Mouse (Mus musculus) hindbrain, embryonic 12.5 days (tissue): ENCODE measurements around the gene Supt5. TPM values are rescaled to one million over a fixed set of nuclear protein-coding genes. Genes with fewer than 3 reads are reported as not detected.

Source experiments
- ATAC-seq: fragments of 200-750 bp; cut with Nextera tagmentation; 2 replicates; pipeline ENCODE4 v1.8.0; 2017; ENCODE audit warnings: moderate TSS enrichment; ENCODE audit not compliant: low FRiP score
- H3K27ac ChIP-seq: fragments of 300-500 bp; sonication (generic); 2 replicates; pipeline ENCODE4 v1.5.1; 2016; ENCODE audit warnings: mild to moderate bottlenecking
- H3K27me3 ChIP-seq: fragments of 300-500 bp; sonication (generic); 2 replicates; pipeline ENCODE4 v1.6.1; 2016; ENCODE audit warnings: mild to moderate bottlenecking
- H3K36me3 ChIP-seq: fragments of 300-500 bp; sonication (generic); 2 replicates; pipeline ENCODE4 v1.6.1; 2016; ENCODE audit warnings: mild to moderate bottlenecking
- H3K4me1 ChIP-seq: fragments of 300-500 bp; sonication (generic); 2 replicates; pipeline ENCODE4 v1.6.1; 2016
- H3K4me2 ChIP-seq: fragments of 300-500 bp; sonication (generic); replicated peaks from 2 replicates; pipeline ENCODE4 v1.6.1; 2016; ENCODE audit warnings: mild to moderate bottlenecking
- H3K4me3 ChIP-seq: fragments of 300-500 bp; sonication (generic); 2 replicates; pipeline ENCODE4 v1.5.1; 2016; ENCODE audit warnings: mild to moderate bottlenecking
- H3K9ac ChIP-seq: fragments of 300-500 bp; sonication (generic); 2 replicates; pipeline ENCODE4 v1.6.1; 2016; ENCODE audit warnings: mild to moderate bottlenecking, moderate library complexity
- H3K9me3 ChIP-seq: fragments of 300-500 bp; sonication (generic); replicated peaks from 2 replicates; pipeline ENCODE4 v1.6.1; 2016; ENCODE audit warnings: mild to moderate bottlenecking
- WGBS: fragments of 180-500 bp; shearing (Covaris S2); methylation state at CpG from one replicate; pipeline ENCODE4 v1.1.7; 2016; 5-methylcytosine and 5-hydroxymethylcytosine counted together
- polyA plus RNA-seq: library from polyadenylated mRNA; unstranded; fragments of >200 nt; fragmentation: Nextera tagmentation; extraction: Ambion mirVana; gene quantifications from 2 replicates; pipeline ENCODE4 v1.2.1, GENCODE M21; 2016

Gene Supt5
- polyA plus RNA-seq, 1 experiment from 2014 or later: 105 TPM

DNA sequence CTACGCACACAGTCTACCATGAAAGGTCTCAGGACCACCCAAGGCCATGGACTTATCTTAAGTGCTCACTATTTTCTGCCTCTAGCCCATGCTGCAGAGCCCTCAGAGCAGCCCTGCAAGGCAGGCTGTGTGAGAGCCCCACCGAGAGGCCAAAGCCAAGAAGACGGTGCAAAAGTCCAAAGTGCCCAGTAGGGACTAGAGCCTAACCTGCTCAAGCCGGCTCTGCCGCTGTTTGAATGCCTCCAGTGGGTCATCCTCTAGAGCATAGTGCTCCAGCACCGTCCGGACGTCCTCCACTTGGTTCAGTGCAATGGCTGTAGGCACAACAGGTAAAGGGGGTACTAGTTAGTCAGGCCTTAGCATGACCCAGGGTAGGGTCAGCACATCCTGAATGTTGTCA lies 32.3 kb downstream of the Supt5 start:
- Histone ChIP-seq H3K9me3 (no peaks in the 10 kb centered on the region), H3K4me2 (no peak overlapping the region), H3K27me3 (peaks cover 5% of the 10 kb centered on the region; the same call in 1 of the 2 replicates), H3K27ac (no peak overlapping the region), H3K9ac (no peak overlapping the region), H3K36me3 (peaks cover 52% of the 10 kb centered on the region), H3K4me3 (no peak overlapping the region), H3K4me1 (peaks cover 38% of the 10 kb centered on the region)
- WGBS: 94% methylated on average over 8 of the region's 8 CpGs
- no peak for ATAC-seq

GRCm38 (mm10) chr7:28305641-28306040 lies 32.9 kb downstream of the Supt5 start:
- H3K36me3 ChIP-seq: peaks cover 52% of the 10 kb centered on the region
- no peak overlapping the region for H3K27ac ChIP-seq
- peaks cover 10% of the 10 kb centered on the region; the same call in 1 of the 2 replicates for H3K27me3 ChIP-seq
- no peak overlapping the region for H3K4me3 ChIP-seq
- H3K9me3 ChIP-seq: no peaks in the 10 kb centered on the region
- peaks cover 37% of the 10 kb centered on the region for H3K4me1 ChIP-seq
- WGBS: 88% methylated on average over 10 of the region's 10 CpGs
- no peak for ATAC-seq
- H3K9ac ChIP-seq: no peak overlapping the region
- H3K4me2 ChIP-seq: no peak overlapping the region

DNA sequence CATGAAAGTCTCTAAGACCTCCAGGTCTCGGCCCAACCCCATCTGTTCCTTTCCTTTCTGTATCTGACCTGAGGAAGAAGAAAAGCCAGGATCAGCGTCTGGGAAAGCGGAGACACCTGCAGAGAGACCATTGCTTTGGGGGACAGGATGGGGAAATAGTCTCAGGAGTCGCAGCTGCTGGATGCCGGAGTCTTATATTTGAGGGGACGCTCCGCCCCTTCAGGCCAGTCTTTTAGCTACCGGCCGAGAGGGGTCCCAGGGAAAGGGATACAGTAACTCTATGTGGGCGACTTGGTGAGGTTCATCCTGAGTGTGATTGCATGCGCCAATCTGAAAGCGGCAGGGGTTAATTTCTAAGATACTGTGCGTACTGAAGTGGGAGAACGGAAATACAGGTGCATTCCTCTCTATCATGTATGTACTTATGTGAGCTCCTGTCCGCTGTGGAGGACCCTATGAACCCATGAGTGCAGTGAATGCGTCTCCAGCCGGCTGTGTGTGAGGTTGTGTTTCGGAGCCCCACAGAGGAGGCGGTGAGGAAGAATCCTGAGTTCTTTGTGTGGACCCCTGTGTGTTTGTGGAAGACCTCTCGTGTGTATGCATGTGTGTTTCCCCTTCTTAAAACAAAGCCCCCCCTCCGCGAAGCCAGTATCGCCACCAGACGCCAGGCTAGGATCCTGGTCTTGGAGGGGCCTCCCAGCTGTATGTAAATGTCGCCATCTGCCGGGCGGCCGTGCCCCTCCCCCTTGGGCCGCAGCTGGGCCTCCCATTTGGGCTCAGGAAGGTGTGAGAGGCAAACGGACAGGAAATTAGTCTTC lies 36.7 kb downstream of the Supt5 start, which contains the start of gene Dll3:
Gene Dll3, minus strand, starts transcription at position 623 of the 818 bp plus-strand sequence.
- Histone ChIP-seq H3K9ac (peak within 1 kb of the TSS; percentile 74), H3K36me3 (peaks cover 21% of the 10 kb centered on the region), H3K27ac (peak within 1 kb of the TSS; percentile 89), H3K27me3 (peaks cover 28% of the 10 kb centered on the region), H3K4me3 (peak within 1 kb of the TSS; percentile 47), H3K4me2 (peak within 1 kb of the TSS; percentile 62), H3K9me3 (no peaks in the 10 kb centered on the region), H3K4me1 (peaks cover 33% of the 10 kb centered on the region)
- 1% methylated on average over 30 of the region's 30 CpGs for WGBS
- ATAC-seq: peak; percentile 79

DNA sequence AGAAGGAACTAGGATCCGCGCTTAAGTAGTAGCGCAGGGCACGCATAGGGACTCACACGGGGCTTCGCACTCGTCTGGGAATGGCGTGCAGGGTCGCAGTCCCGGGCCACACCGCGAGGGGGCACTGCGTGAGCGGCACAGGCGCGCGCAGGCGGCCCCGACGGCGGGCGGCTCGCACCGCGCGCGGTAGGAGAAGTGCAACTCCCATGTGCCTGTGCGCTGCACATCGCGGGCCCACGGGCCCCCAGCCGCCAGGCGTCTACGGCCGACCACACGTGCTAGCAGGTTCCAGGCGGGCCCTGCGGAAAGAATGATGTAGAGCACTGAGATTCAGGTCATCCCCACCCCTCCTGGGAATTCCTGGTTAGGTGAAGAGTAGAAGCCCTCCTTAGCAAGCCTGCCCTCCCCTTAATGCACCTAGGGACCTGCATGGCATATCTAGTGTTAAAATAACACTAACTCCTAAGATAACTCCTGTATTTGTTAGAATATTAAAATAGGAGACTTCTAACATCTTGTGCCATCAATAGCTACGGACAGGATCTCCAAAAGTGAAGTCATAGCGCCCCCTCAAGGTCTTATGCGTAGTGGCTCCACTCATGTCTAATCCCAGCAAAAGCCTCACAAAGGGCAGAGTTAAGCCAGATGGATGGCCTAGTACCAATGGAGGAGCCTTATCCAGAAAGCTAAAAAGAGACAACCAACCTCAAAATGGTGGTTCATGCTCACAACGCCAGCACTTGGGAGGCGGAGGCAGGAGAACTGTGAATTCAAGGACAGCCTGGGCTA lies 39.5 kb downstream of the Supt5 start:
- Histone ChIP-seq H3K27me3 (peaks cover 55% of the 10 kb centered on the region), H3K27ac (peak overlapping the region; percentile 31; the same call in 1 of the 2 replicates), H3K36me3 (no peaks in the 10 kb centered on the region), H3K4me2 (peak overlapping the region; percentile 62), H3K9ac (peak overlapping the region; percentile 24), H3K4me3 (peak overlapping the region; percentile 25), H3K4me1 (peaks cover 42% of the 10 kb centered on the region), H3K9me3 (no peaks in the 10 kb centered on the region)
- 15% methylated on average over 43 of the region's 43 CpGs for WGBS
- ATAC-seq: peak; percentile 22; the same call in 1 of the 2 replicates

DNA sequence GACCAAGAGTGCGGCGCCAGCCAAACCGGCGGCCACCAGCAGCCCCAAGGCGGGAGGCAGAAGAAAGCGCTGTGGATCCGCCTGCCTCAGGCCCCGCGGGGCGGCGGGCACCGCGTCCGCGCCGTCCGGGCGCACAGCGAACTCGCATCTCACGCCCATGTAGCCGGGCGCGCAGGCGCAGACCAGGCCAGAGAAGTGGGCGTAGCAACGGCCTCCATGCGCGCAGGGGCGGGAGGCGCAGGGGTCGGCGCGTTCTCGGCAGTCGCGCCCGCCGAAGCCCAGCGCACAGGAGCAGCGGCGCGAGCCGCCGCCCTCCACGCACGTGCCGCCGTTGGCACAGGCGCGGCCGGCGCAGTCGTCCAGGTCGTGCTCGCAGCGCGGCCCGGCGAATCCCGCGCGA lies 44.1 kb downstream of the Supt5 start:
- Histone ChIP-seq H3K4me1 (peaks cover 33% of the 10 kb centered on the region), H3K27ac (no peak overlapping the region), H3K9me3 (no peaks in the 10 kb centered on the region), H3K9ac (peak overlapping the region; percentile 70), H3K27me3 (peaks cover 78% of the 10 kb centered on the region), H3K36me3 (no peaks in the 10 kb centered on the region), H3K4me3 (peak overlapping the region; percentile 52), H3K4me2 (peak overlapping the region; percentile 86)
- peak; percentile 18 for ATAC-seq
- 5% methylated on average over 62 of the region's 63 CpGs for WGBS

DNA sequence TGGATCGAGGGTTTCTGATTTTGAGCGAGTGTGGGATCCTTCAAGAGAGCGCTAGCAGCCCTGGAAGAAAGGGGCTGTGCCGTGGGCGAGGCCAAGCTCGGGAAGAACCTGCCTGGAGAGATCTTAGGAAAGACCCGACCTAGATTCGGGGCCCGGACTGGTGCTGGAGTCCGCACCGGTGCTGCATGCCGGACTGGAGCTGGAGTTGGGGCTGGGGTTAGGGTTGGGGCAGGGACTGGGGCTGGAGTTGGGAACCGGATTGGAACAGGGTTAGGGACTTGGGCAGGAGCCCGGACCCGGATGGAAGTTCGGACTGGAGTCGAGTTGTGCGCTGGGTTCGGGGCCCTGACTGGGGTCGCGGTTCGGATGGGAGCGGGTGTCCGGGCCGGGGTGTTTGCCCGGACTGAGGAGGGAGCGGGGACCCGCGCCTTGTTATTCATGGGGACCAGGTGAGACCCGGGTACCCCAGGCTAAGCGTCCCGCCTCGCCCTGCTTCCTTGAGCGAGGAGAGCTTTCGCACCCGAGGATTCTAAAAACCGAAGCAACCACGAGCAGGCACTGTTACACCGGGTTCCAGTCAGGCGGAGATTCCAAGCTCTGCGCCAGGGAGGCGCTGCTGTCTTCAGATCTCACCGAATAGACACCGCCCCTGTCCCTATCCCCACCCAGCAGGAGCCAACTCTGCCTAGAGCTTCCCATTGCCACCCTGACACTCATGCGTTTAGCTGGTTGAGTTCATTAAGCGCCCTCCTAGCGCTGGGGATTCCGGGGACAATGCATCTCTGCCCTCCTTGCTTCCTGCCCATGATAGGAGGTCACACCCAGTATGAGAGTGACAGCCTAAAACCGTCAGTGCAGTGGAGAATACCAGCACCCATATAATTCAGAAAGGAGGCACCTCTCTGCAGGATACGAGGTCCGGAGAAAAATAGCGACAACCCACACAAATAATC lies 47.6 kb downstream of the Supt5 start, which contains the start of gene Selenov:
Gene Selenov, minus strand, starts transcription at position 549 of the 953 bp plus-strand sequence.
- Histone ChIP-seq H3K9ac (peak within 1 kb of the TSS; percentile 32; the same call in 1 of the 2 replicates), H3K4me1 (peaks cover 31% of the 10 kb centered on the region), H3K4me2 (peak within 1 kb of the TSS; percentile 51), H3K9me3 (no peaks in the 10 kb centered on the region), H3K27ac (no peak within 1 kb of the TSS), H3K27me3 (peaks cover 76% of the 10 kb centered on the region), H3K4me3 (peak within 1 kb of the TSS; percentile 27), H3K36me3 (no peaks in the 10 kb centered on the region)
- 1% methylated on average over 52 of the region's 52 CpGs for WGBS
- ATAC-seq: peak; percentile 46

GRCm38 (mm10) chr7:28290165-28290564 lies 48.4 kb downstream of the Supt5 start:
- Histone ChIP-seq H3K4me2 (peak overlapping the region; percentile 51), H3K9me3 (no peaks in the 10 kb centered on the region), H3K9ac (peak overlapping the region; percentile 32; the same call in 1 of the 2 replicates), H3K36me3 (no peaks in the 10 kb centered on the region), H3K27me3 (peaks cover 70% of the 10 kb centered on the region), H3K27ac (no peak overlapping the region), H3K4me3 (peak overlapping the region; percentile 27), H3K4me1 (peaks cover 29% of the 10 kb centered on the region)
- ATAC-seq: peak; percentile 32
- under 1% methylated on average over 16 of the region's 18 CpGs for whole genome bisulfite sequencing

GRCm38 (mm10) chr7:28280630-28281029 lies 57.9 kb downstream of the Supt5 start:
- H3K4me2 ChIP-seq: no peak overlapping the region
- H3K9ac ChIP-seq: no peak overlapping the region
- H3K27me3 ChIP-seq: no peaks in the 10 kb centered on the region
- WGBS: 80% methylated on average over 7 of the region's 7 CpGs
- no peak overlapping the region for H3K27ac ChIP-seq
- peaks cover 10% of the 10 kb centered on the region; the same call in 1 of the 2 replicates for H3K4me1 ChIP-seq
- H3K36me3 ChIP-seq: no peaks in the 10 kb centered on the region
- no peaks in the 10 kb centered on the region for H3K9me3 ChIP-seq
- H3K4me3 ChIP-seq: no peak overlapping the region
- no peak for ATAC-seq

DNA sequence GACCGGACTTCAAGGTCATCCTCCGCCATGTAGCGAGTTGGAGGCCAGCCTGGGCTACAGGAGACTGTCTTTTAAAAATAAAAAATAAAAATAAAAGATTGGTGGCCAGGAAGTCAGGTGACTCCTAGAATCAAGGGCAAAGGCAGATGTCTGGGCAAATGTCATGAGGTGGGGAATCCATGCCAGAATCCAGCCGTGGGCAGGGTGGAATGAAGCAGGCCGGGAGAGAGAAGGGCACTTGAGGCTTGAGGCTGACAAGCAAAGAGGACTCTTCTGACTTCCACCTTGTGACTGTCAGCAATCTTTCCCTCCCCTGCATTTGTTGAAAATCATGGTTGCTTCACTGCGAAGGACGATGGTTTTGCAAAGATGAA lies 60.3 kb downstream of the Supt5 start:
- H3K4me1 ChIP-seq: peaks cover 10% of the 10 kb centered on the region; the same call in 1 of the 2 replicates
- H3K27ac ChIP-seq: peak overlapping the region; percentile 84; the same call in 1 of the 2 replicates
- H3K27me3 ChIP-seq: no peaks in the 10 kb centered on the region
- H3K9me3 ChIP-seq: no peaks in the 10 kb centered on the region
- peak overlapping the region; percentile 86 for H3K9ac ChIP-seq
- 90% methylated on average over 7 of the region's 7 CpGs for WGBS
- H3K4me3 ChIP-seq: peak overlapping the region; percentile 51
- H3K36me3 ChIP-seq: peaks cover 1% of the 10 kb centered on the region
- H3K4me2 ChIP-seq: peak overlapping the region; percentile 68
- ATAC-seq: no peak

- WGBS: 3% methylated on average over 68 of the region's 68 CpGs
- Histone ChIP-seq H3K27me3 (no peaks in the 10 kb centered on the region), H3K9me3 (no peaks in the 10 kb centered on the region), H3K36me3 (peaks cover 6% of the 10 kb centered on the region), H3K4me1 (peaks cover 10% of the 10 kb centered on the region; the same call in 1 of the 2 replicates), H3K9ac (peak within 1 kb of the TSS; percentile 86), H3K4me2 (peak within 1 kb of the TSS; percentile 68), H3K27ac (peak within 1 kb of the TSS; percentile 84), H3K4me3 (peak within 1 kb of the TSS; percentile 51)
- peak; percentile 76 for ATAC-seq
Measured at GRCm38 (mm10) chr7:28277615-28278278, 60.8 kb downstream of the Supt5 start, which contains the start of gene Eid2b. Gene Eid2b (plus strand): TSS chr7:28277739.

DNA sequence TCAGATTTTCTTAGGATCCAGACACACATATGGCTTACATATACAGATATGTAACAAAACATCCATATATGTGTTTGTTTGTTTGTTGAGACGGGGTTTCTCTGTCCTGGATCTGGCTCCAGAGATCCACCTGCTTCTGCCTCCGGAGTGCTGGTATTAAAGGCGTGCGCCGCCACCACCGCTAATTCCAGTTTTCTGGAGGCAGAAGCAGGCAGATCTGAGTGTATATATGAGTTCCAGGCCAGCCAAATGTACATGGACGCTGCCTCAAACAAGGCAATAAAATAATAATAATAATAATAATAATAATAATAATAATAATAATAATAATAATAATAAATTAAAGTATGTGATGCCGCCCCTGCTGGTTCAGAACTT lies 61.3 kb downstream of the Supt5 start:
- Histone ChIP-seq H3K4me3 (no peak overlapping the region), H3K27me3 (no peaks in the 10 kb centered on the region), H3K27ac (peak overlapping the region; percentile 0; the same call in 1 of the 2 replicates), H3K9me3 (no peaks in the 10 kb centered on the region), H3K4me2 (no peak overlapping the region), H3K4me1 (peaks cover 10% of the 10 kb centered on the region; the same call in 1 of the 2 replicates), H3K9ac (no peak overlapping the region), H3K36me3 (peaks cover 11% of the 10 kb centered on the region)
- 63% methylated on average over 8 of the region's 8 CpGs for whole genome bisulfite sequencing
- ATAC-seq: peak; percentile 27; the same call in 1 of the 2 replicates
